Mouse (Mus musculus) left cerebral cortex, adult 11 months (tissue): Measurements from ENCODE around the gene Hpgd.
"Not testable (repeated sequence)": the region's sequence is repeated elsewhere in the genome, so short reads cannot be mapped to it uniquely, and the experiment has no call there.

Experiments
- DNase-seq: peaks from one replicate; pipeline ENCODE4 v3.0.0; 2022; ENCODE audit warnings: low spot score

Gene Hpgd

DNA sequence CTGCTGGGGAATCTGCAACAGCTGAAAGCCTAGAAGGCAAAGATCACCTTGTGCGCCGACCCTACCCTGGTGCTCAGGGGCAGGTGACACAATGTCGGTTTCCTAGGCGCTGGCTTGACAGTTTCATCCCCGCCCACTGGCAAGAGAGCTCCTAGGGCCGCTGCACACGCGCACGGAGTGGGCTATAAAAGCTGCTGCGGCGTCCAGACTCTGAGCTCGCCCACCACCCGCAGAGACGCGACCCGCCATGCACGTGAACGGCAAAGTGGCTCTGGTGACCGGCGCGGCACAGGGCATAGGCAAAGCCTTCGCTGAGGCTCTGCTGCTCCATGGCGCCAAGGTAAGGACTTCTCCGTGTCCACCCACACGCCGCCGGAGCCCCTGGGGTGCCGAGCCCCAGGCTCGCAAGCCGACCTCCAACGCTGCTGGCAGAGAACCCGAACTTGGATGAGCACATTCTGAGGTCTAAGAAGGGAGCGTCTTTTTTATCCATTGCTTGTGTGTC, at the start of gene Hpgd:
Hpgd (plus strand) TSS at position 213 of the 505 bp plus-strand sequence.
- no peak for DNase-seq

DNA sequence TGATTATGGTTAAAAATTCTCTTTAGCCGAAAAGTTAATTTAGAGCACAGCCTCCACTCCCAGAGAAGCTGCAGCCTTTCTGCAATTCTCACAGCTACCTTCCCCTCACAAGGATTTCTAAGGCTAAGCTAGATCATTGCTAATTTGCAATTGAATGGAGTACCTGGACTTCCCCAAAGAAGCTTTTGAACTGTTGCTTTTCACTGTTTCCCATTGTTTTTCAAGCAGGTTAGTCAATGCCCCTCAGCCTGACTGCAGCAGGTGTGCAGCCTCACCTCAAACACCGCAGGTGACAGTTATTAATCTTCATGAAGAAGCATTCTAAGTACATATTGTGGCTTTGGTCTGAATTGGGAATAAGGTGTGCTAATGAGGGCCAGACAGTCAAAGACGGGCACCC, 42.7 kb upstream of the Hpgd start:
- DNase-seq = not testable (repeated sequence)

DNA sequence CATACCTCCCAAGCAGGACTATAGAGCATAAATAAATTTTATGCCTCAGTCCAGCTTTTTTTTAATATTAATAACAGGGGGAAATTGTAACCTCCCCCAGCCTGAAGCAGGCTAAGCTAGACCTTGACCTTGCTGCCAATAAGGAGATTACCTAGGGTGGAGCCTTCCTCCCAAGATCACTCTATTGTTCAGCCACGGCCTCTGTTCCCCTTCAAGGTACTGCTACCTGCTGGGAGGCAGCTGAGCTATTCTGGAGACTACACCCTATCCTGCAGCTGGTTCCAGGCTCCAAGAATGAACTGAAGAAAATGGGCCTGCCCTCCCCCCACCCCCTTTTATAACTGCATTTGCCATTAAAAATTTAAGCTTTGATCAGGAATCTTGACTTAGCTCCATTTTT, 42.1 kb upstream of the Hpgd start:
- DNase-seq = no peak

DNA sequence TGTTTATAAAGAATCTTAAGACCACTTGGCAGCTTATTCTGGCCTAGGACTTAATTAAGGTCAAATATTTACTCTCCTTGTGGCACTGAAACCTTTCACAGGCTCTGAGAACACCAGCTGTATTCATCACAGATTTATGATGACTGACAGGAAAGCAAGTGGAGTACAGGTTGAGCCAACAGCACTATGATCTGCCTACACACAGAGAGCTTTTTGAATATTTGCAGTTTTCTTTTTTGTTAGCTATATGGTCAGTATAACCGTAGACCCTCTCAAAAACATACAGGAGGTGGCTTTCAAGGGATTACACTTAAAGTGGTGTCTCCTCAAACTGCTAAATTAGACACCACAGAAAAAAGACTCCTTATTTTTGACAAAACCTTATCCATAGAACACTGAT, 33.2 kb upstream of the Hpgd start:
- no peak for DNase-seq

DNA sequence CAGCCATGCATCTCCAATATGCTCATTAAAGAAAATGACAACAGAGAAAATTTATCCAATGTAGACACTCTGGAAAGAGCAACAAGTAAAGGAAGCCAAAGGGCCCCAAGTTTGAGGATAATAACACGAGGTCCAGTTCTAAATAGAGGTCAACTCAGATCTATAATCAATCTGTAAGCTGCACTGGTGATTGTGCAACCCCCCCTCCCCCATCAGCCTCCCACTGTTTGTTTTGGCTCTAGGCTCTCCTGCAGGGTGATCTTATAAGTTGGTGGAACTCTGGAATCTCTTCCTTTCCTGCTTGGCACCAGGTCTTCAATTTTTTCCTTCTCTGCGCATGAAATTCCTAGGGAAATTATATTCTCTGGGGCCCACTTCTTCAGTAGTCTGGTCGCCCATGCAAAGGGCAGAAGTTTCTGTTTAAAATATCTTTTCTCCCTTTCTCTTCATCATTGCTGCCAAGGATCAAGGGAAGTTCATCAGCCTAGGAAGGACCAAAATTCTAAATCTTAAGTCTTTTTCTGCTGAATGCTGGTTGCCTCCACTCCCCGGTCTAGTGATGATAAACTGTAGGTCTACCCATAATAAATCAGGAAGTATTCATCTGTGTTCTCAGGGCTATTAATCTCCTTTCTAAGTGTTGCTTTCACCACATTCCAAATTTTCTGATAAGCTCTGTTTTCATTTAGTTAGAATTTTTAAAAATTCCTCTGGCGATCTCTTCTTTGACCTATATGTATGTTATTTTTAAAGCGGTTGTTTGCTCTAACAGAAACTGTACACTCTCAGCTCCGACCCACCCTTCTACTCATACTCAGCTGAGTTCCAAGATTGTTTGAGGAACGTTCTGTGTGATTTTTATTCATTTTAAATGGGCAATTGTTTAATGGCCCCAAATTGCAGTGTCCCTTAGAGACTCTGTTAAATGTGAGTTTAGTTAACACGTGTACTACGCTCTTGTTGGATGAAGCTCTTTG, 24.4 kb upstream of the Hpgd start:
- DNase-seq = no peak

DNA sequence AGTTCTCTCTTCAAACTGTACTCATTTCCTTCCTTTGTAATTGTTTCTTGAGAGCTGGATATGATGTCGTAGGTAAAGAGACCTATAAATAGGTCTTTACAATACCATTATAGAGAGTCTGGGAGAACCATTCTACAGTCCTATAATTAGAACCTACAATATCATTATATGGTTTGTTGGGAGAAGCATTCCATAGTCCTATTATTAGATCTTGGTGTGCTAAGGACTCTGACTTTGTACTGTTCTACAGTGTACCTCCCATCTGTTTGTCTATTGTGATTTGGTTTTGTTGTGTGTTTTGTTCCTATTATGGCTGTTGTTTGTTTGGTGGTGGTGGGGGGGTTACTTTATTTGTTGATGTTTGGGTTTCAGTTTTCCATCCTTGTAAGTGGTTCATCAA, 21.5 kb upstream of the Hpgd start:
- DNase-seq = no peak

DNA sequence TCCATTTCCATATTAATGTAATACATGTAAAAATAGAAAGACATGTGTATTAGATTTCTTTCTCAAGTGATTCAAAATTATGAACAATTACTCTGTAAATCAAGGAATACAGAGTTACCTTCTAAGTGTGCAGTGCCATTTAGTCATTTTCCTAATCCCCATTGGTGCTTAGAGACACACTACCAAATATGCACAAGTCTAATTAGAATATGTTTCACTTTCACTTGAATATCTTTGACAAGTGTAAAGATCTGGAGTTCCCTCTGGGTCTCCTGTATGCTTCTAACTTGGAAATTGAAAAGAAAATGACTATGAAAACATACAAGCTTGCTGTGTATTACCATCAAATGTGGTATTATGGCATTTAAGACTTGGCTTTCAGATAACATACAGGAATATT, 19.1 kb upstream of the Hpgd start:
- DNase-seq = no peak

DNA sequence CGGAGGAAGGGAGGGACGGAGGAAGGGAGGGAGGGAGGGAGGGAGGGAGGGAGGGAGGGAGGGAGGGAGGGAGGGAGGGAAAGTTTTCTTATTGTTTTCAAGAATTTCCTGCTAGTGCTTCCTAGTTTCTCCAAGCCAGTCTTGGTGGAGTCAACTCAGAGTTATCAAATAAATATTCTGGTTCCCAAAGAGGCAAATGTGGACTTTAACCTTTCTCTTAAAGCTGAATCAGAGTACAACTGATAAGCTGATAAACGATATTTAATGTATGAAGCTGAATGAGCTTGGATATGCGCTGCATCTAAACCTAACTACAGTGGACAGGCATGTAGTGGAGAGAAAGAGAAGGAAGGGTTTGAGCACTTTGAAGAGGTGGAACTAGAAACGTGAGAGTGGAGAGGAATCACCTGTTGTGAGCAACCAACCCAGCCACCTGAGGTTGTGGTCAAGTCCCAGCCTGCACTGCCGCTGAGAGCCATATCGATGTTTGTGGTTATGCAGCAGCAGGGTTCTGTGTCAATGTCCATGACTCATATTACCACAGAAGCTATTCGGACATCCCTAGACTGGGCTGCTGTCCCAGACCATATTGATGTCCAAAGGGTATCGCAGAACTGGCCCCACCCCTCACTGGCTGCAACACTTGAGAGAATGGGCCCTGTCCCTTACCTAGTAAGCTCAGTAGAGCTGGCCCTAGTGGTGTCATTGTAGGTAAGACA, 16.4 kb upstream of the Hpgd start:
- DNase-seq = no peak

DNA sequence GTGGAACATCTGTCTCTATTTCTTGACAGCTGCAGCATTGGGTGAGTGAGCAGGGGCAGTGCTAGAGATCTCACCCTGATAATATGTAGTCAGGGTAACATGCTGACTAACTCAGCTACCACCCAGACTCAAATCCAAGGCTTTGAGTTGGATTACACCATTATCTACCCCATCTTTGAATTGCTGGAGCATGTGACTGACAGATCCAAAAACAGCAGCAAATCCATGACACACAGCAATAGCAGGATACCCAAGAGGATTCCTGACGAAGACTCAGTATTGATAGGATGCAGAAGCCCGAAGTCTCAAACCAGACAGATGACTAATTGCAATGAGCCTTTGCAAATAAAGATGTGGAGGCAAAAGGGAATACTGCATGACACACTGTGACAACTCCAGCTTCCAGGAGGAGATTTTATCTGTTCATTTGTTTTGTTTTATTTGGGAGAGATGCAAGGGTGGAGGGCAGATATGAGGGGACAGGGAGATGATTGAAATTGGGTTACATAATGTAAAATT, 15.8 kb upstream of the Hpgd start:
- DNase-seq = no peak

DNA sequence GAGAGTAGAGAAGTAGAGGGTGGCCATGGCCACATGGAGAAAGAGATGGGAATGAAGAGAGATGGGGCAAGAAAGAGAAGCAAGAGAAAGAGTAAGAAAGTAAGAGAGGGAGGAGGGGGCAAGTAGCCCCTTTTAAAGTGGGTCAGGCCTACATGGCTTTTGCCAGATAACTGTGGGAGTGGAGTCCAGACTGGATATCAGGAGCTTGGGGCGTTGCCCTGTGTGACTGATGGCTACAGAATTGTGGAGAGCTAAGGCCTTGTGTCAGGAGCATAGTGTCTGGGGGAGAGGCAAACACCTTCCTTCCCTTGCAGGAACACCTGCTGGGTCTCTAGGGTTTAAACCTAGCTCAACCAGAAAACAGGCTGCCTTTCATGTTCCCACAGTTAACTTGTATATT, 10.4 kb upstream of the Hpgd start:
- no peak for DNase-seq

DNA sequence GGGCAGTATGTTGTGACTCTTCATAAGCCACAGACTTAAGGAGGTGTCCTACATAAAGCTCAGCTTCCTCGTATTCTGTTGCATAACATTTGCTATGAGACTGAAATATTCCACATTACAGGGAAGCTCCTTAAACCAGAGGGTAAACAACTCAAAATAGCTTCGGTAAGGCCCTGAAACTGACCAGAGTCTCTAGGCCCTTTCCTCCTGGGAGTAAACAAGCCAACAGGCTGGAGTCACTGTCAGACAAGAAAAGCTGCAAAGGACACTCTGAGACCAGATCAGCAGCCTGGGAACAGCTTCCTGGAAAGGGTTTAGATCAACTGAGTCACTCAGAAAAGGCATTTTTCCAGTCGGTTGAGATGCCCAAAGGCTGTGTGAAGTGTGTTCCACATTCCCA, 9.4 kb upstream of the Hpgd start:
- DNase-seq = no peak

DNA sequence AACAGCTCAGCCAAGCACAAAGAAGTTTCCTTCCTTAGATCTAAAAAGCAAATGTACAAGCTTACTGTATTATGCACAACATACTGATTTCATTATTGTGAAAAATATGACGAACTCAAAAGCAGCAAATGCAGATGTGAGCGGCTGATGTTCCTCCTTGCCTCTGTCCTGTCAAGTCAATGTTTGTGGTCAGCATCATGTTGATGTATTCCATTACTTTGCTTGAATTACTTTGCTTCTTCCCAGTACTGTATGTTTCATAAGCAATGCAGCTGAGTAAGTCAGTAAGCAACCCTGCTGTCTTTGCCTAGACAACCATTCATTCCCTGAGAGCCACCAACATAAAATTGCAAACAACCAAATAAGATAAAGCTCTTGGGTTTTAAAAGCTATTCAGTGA, 7.7 kb upstream of the Hpgd start:
- no peak for DNase-seq

DNA sequence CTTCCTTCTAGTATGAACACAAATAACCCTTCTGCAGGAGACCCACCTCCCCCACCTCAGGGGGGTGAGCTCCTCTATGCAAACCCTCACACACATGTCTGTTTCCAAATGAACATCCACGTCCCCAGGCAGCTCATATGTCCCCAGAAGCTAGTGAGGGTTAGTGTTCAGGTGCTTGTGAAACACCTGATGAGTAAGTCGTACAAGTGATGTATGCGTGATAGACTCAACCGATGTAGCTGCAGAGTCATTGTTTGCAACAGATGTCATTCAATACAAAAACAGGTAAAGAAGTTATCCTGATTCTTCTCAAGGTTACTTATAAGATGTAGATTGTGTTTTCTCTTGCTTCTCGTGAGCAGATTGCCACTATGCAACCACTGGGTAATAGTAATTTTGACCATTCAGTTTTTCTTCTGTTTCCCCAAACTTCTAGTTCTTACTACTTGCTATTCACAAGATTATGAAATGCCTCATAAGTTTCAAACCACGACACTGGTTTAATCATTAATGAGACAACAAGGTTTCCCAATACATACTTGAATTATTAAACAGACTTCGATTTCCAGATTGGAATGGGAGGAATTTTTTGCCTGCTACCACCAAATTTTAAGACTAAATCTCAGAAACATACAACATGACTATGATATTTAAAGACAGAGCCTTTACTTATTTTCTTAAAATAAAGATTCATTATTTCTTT, 6.9 kb upstream of the Hpgd start:
- DNase-seq = no peak

DNA sequence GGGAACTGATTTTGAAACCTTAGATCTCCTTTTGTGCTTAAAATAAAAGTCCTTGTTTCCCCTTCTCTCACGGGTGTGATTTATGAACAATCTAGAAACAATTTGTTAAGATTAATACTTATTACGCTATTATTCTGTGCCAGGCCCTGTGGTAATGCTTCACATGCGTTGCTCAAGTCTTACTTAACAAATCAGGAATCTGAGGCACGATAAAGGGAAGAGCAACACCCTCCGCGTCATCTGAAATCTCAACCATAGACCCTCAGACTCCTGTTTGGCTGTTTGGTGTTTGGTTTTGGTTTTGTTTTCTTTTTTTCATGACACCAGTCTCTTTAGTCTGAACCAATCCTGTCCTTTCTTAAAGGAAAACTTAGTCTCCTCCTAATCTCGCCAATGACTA, 2.1 kb upstream of the Hpgd start:
- DNase-seq = no peak

DNA sequence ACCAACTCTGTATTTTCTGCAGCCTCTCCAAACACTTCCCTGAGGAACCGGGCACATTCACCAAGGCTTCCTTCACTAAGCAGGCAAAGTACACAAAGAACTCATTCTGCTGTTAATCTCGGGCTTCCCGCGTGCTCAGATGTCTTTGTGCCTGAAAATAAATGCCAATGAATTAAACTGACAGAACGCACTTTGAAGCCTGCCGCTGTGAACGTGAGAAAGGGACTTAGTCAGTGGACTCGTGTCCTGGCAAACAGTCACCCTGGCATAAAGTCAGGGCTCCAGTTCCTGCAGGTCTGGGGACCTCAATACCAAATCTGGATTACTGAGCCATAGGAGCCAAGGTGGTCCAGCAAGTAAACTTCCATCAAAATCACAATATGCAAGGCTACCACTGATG, 905 bp upstream of the Hpgd start:
- DNase-seq = no peak

DNA sequence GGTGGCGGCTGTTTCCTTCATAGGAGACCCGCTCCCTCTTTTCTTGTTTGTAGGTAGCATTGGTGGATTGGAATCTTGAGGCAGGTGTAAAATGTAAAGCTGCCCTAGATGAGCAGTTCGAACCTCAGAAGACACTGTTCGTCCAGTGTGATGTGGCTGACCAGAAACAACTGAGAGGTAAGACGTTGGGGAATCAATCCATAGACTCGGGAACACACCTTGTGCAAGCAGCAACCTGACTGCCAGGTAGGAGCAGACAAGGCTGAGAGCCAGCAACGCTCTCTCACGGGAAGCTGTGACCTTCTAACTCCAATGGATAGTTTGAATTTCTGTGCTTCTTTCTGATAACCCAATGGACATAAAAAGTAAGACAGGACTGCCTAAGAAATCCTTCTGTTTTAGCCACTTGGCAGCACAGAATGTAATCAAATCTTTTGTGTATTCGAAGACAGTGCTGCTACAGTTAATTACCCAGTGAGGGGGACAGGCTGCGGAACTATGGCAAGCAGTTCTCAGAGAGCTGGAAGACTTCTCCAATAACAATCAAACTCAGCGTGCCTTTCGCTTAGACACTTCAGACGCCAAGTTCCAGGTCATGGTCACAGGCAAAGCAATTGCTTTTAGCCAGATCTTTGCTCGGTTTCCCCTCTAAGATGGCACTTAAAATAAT, 636 bp downstream of the Hpgd start:
- DNase-seq = no peak

DNA sequence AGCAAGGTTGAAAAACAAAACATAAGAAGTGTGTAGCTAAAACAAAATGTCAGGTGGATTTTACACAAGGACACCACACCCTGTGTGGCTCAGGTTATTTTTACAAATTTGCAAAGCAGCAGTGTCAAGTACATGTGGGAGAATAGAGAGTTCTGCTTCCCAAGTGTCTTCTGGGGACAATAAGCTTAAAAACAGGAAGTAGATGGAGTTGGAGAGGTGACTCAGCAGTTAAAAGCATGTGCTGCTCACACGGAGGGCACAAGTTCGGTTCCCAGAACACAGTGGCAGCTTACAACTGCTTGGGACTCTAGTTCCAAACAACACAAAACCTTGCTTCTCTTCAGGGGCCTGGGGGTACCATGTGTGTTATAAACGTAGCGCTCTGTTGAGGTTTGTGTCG, 5.0 kb downstream of the Hpgd start:
- no peak for DNase-seq

DNA sequence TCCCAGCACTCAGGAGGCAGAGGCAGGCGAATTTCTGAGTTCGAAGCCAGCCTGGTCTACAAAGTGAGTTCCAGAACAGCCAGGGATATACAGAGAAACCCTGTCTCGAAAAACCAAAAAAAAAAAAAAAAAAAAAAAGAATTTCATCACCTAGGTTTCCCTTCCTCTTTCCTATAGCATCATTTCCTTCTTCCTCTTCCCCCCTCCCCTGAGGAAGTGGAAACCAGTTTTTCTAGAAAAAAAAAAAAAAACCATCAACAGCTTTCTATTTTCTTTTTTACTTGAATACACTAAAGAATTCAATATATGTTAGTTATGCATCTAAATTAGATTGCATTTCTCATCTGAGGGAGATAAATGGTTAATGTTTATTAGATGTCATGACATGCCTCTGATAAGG, 6.9 kb downstream of the Hpgd start:
- DNase-seq = not testable (repeated sequence)

DNA sequence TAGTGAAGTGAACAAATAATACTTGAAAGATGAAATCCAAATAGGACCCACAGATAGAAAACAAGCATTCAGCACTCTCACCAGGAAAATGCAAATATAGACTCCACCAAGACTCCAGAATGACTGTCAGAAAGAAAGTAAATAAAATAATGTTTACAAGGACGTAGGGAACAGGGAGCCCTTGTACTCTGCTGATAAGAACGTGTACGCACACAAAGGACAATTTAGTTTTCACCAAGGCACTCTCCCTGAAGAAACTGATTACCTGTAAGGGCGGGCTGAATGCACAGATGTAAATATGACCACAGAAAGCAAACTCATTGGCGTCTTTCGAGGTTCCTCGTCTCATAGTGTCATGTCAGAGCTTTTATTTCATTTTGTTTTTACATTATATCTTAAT, 10.2 kb downstream of the Hpgd start:
- no peak for DNase-seq

DNA sequence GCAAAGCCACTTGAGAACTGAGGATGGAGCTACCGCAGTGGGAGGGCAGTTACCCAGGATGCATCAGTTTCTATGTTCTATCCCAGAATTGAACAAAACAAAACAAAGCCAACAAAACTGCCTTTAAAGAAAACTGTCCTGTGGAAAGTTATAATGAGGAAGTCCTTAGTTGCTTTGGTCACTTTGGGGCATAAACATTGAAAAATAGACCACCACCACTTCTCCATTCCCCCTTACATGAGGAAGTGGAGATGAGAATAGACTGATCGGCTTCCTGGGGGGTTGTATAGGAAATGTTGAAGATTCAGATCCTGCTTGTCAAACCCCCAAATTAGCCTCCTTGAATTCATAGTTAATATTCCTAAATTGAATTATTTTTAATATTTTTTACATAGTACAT, 19.2 kb downstream of the Hpgd start:
- no peak for DNase-seq

DNA sequence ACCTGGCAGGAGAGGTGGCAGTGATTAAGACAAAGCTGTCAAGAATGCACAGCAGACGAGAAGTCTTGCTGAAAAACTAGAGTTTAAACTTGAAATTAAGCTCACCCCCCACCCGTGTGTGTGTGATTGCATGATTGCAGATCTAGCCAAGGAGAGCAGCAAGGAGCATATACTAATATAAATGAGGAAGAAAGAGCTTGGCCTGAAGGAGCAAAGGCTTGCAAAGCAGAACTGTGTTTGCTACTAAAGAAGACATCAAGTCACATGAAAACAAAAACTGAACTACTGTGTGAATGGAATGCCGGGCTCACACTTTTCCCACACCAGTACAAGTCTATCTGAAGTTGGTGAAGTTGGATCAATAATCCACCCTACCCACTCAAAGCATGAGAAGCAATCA, 20.8 kb downstream of the Hpgd start:
- no peak for DNase-seq

DNA sequence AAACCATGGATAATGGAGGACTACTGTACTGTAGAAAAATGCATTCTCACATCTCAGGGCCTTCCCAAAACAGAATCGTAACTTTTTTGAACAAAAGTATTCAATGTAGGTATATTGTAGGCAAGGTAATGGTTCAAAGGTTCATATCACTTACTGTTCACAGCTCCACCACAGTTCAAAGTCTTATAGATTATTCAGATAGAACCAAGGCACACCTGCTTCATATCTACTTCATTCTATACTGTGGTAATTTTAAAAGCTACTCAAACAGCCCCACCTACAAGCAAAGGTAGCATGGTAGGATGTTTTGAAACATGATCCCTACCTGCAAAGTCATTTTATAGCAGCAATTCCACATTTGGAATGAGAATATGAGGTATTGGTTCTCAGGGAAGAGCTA, 28.9 kb downstream of the Hpgd start:
- DNase-seq = no peak
